Mouse (Mus musculus) embryonic facial prominence, embryonic 12.5 days (tissue): ENCODE results near the gene Gm17349. TPM values are rescaled to one million over a fixed set of nuclear protein-coding genes. Genes with fewer than 3 reads are reported as not detected.

Experiments used
- ATAC-seq: fragments of 200-750 bp; cut with Nextera tagmentation; 2 replicates; pipeline ENCODE4 v1.8.0; 2017; ENCODE audit not compliant: insufficient number of reproducible peaks, insufficient read depth, low FRiP score, low TSS enrichment
- H3K27ac ChIP-seq: fragments of 300-500 bp; sonication (generic); 2 replicates; pipeline ENCODE4 v1.5.1; 2016; ENCODE audit warnings: mild to moderate bottlenecking
- H3K27me3 ChIP-seq: fragments of 300-500 bp; sonication (generic); 2 replicates; pipeline ENCODE4 v1.6.1; 2016; ENCODE audit warnings: mild to moderate bottlenecking, moderate library complexity
- H3K36me3 ChIP-seq: fragments of 300-500 bp; sonication (generic); 2 replicates; pipeline ENCODE4 v1.6.1; 2016; ENCODE audit warnings: mild to moderate bottlenecking
- H3K4me1 ChIP-seq: fragments of 300-500 bp; sonication (generic); 2 replicates; pipeline ENCODE4 v1.6.1; 2016
- H3K4me2 ChIP-seq: fragments of 300-500 bp; sonication (generic); replicated peaks from 2 replicates; pipeline ENCODE4 v1.6.1; 2016; ENCODE audit warnings: mild to moderate bottlenecking, moderate library complexity
- H3K4me3 ChIP-seq: fragments of 300-500 bp; sonication (generic); 2 replicates; pipeline ENCODE4 v1.5.1; 2016; ENCODE audit warnings: mild to moderate bottlenecking
- H3K9ac ChIP-seq: fragments of 300-500 bp; sonication (generic); 2 replicates; pipeline ENCODE4 v1.6.1; 2016; ENCODE audit warnings: mild to moderate bottlenecking, moderate library complexity
- H3K9me3 ChIP-seq: fragments of 300-500 bp; sonication (generic); 2 replicates; pipeline ENCODE4 v1.6.1; 2016; ENCODE audit warnings: mild to moderate bottlenecking, moderate library complexity
- whole genome bisulfite sequencing: fragments of 180-500 bp; shearing (Covaris S2); methylation state at CpG from one replicate; pipeline ENCODE4 v1.1.7; 2016; 5-methylcytosine and 5-hydroxymethylcytosine counted together
- polyA plus RNA-seq: library from polyadenylated mRNA; unstranded; fragments of >200 nt; fragmentation: Nextera tagmentation; extraction: Ambion mirVana; gene quantifications from 2 replicates; pipeline ENCODE4 v1.2.1, GENCODE M21; 2016

Gm17349 gene
- polyA plus RNA-seq, 1 experiment from 2014 or later = not detected

DNA sequence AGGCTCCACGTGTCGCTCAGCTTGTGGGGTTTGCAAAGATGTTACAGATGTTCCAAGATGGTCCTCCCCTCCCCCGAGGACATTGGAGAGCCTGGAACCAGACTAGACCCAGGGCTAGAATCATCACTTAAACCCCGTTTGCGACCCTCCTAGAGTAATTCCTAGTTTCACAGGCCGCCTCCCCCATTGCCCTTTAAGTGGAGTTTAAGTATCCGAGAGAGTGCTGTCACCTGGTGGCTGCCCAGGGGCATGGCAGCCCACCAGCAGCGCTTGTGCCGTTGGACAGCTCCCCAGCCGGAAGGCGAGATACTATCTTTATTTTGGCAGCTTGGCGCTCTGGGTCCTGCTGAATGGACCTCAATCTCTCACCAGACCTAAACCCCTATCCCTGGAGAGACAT, 36.4 kb downstream of the Gm17349 start:
- Histone ChIP-seq H3K9ac (no peak overlapping the region), H3K36me3 (no peaks in the 10 kb centered on the region), H3K4me1 (peaks cover 20% of the 10 kb centered on the region), H3K4me3 (no peak overlapping the region), H3K9me3 (no peaks in the 10 kb centered on the region), H3K27ac (no peak overlapping the region), H3K4me2 (no peak overlapping the region), H3K27me3 (peaks cover 78% of the 10 kb centered on the region)
- ATAC-seq = no peak
- 2% methylated on average over 12 of the region's 12 CpGs for WGBS

DNA sequence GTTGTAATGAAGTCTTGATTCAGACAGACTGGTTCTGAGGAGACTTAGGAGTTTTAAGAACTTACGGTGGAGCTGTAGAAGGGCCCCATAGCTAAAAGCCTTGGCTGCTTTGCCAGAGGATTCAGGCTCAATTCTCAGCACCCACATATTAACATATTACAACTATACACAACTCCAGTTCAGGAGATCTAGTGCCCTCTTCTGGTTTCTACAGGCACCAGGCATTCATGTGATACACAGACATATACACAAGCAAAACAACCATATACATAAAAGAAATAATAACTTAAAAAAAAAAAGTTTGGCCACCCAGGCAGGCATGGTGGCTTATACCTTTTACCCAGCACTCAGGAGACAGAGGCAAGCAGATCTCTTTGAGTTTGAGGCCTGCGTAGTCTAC, 37.7 kb downstream of the Gm17349 start:
- no peak overlapping the region for H3K4me2 ChIP-seq
- WGBS = 100% methylated on average over 2 of the region's 2 CpGs
- H3K9ac ChIP-seq = no peak overlapping the region
- H3K9me3 ChIP-seq = no peaks in the 10 kb centered on the region
- H3K4me1 ChIP-seq = peaks cover 24% of the 10 kb centered on the region
- ATAC-seq = no peak
- no peak overlapping the region for H3K4me3 ChIP-seq
- no peaks in the 10 kb centered on the region for H3K36me3 ChIP-seq
- H3K27ac ChIP-seq = no peak overlapping the region
- peaks cover 70% of the 10 kb centered on the region for H3K27me3 ChIP-seq

DNA sequence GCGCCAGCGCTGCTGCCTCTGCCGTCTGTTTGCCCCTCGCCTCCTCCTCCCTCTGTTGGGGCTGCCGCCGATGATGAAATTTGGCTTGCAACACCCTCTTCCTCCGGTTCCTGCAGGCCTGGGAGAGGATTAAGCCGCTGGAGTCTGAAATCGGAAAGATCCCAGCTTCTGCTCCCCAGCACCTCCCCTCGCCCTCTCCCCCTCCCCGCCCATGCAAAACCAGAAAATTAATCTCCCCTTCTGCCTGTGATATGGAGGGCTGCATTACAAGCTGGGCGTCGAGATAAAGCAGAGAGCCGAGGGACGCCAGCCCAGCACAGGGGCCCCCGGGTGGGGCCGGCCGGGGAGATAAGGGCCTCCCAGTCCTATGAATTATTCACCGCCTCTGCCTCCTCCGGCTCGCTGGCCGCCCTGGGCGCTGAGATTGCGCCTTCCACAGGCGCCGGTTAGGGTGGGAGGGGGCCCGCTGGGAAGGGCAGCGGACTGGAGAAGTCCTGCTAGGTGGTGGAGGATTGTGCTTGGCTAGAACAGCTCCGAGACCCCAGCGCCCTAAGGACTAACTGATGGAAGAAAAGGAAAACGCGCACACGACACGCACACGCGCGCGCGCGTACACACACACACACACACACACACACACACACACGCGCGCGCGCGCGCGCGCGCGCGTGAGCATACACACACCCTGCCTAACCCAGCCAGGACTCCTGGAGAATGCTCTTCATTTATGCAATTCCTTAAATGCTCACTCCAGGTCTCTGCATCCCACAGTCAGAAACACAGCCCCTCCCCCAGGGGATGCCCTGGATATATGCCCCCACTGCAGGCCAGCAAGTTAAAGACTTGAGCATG, 40.5 kb downstream of the Gm17349 start:
- H3K9me3 ChIP-seq = no peaks in the 10 kb centered on the region
- no peaks in the 10 kb centered on the region for H3K36me3 ChIP-seq
- ATAC-seq = peak; percentile 48; the same call in 1 of the 2 replicates
- 2% methylated on average over 49 of the region's 52 CpGs for WGBS
- peak overlapping the region; percentile 43 for H3K4me3 ChIP-seq
- peaks cover 45% of the 10 kb centered on the region for H3K27me3 ChIP-seq
- peak overlapping the region; percentile 36 for H3K9ac ChIP-seq
- peaks cover 22% of the 10 kb centered on the region for H3K4me1 ChIP-seq
- peak overlapping the region; percentile 85 for H3K4me2 ChIP-seq
- 0 out of 2 replicates have a peak overlapping the region, but pooled peaks have one; percentile 23 for H3K27ac ChIP-seq

DNA sequence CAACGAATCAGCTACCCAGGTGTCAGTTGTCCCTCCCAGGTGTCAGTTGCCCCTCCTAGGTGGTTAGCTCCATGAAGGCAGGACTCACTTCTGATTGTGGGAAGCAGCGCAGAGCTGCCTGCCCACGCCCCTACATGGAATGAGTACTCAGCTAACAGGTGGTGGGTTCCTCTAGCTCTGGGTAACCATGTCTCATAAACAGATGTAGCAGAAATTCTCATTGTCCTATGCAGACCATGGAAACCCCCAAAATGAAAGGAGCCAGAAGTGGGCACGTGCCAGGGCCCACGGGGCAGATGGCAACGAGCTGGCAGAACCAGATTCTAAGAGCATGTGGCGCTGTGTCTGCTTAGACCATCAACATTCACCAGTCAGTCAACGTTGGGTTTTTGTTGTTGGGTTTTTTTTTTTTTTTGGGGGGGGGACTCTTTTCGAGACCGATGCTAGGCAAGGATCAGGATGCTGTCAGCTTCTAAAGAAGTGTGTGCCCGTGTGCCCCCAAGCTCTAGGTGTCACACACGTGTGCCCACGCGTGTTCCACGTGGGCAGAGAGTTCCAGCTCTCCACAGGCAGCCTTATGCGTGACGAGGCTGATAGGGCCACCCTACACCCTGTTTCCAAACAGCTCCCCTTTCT, 41.2 kb downstream of the Gm17349 start:
- 3% methylated on average over 17 of the region's 17 CpGs for WGBS
- peak overlapping the region; percentile 43 for H3K4me3 ChIP-seq
- H3K9ac ChIP-seq = peak overlapping the region; percentile 36
- H3K9me3 ChIP-seq = no peaks in the 10 kb centered on the region
- H3K4me2 ChIP-seq = peak overlapping the region; percentile 85
- H3K27me3 ChIP-seq = peaks cover 37% of the 10 kb centered on the region
- no peak overlapping the region for H3K27ac ChIP-seq
- no peaks in the 10 kb centered on the region for H3K36me3 ChIP-seq
- ATAC-seq = no peak
- H3K4me1 ChIP-seq = peaks cover 22% of the 10 kb centered on the region

DNA sequence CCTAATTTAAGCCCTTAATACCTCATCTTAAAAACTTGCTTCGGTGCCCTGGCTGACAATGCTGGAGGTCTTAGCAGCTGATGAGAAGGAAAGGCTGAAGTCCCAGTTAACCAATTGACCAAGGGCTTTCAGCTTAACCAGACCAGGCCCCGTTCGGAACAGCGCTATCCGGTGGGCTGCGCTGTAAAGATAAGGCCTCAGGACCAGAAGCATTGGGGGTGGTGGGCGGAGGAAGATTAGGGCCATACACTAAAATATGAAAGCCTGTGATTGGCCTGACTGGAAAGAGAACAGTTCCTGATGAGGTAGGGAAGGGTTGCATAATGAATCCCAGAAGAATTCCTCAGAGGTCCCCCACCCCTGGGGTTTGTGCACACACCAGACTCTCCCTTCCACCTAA, 42.9 kb downstream of the Gm17349 start:
- H3K27me3 ChIP-seq = peaks cover 32% of the 10 kb centered on the region
- WGBS = 38% methylated on average over 7 of the region's 7 CpGs
- H3K4me3 ChIP-seq = no peak overlapping the region
- ATAC-seq = no peak
- H3K9me3 ChIP-seq = no peaks in the 10 kb centered on the region
- no peak overlapping the region for H3K9ac ChIP-seq
- no peak overlapping the region for H3K27ac ChIP-seq
- no peak overlapping the region for H3K4me2 ChIP-seq
- peaks cover 20% of the 10 kb centered on the region for H3K4me1 ChIP-seq
- H3K36me3 ChIP-seq = no peaks in the 10 kb centered on the region

- WGBS = 93% methylated on average over 15 of the region's 15 CpGs
- peaks cover 32% of the 10 kb centered on the region for H3K27me3 ChIP-seq
- H3K27ac ChIP-seq = no peak overlapping the region
- no peak for ATAC-seq
- H3K36me3 ChIP-seq = no peaks in the 10 kb centered on the region
- H3K4me1 ChIP-seq = peaks cover 20% of the 10 kb centered on the region
- no peak overlapping the region for H3K4me3 ChIP-seq
- no peak overlapping the region for H3K9ac ChIP-seq
- no peaks in the 10 kb centered on the region for H3K9me3 ChIP-seq
- H3K4me2 ChIP-seq = no peak overlapping the region
Observed at GRCm38 (mm10) chr15:99661121-99661830, 44.0 kb downstream of the Gm17349 start.

DNA sequence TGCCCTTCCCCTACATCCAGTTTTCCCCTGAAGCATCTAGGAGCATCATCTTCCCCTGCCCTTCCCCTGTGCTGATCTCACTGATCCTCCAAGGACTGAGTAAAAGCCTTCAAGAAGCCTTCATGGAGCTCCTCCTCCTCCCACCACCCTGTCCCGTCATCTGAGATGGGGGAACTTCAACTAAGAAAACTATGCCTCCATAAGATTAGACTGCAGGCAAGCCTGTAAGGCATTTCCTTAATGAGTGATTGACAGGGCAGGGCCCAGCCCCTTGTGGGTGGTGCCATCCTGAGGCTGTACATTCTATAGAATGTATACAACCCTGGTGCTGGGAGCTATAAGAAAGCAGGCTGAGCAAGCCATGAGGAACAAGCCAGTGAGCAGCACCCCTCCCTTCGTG, 46.9 kb downstream of the Gm17349 start:
- peaks cover 12% of the 10 kb centered on the region for H3K4me1 ChIP-seq
- peaks cover 35% of the 10 kb centered on the region for H3K27me3 ChIP-seq
- H3K4me3 ChIP-seq = no peak overlapping the region
- H3K4me2 ChIP-seq = no peak overlapping the region
- WGBS = 42% methylated on average over 2 of the region's 2 CpGs
- H3K9me3 ChIP-seq = no peaks in the 10 kb centered on the region
- no peak overlapping the region for H3K9ac ChIP-seq
- no peak overlapping the region for H3K27ac ChIP-seq
- no peak for ATAC-seq
- no peaks in the 10 kb centered on the region for H3K36me3 ChIP-seq

DNA sequence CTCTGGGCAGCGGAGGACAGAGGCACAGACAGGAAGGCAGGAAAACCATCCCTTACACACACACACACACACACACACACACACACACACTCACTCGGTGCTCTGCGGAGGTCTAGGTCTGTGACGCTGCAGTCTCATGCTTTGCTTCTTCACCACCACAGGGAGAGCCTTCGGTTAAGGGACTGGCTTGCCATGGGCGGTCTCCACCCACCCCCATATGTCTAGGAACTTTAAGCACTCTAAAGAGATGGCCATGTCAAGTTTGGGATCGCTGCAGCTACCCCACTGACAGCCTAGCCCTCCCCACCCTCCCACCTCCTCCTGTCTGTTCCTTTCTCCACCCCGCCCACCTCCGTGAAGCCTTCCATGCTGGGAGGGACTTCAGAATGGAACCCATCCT, 49.3 kb downstream of the Gm17349 start:
- Histone ChIP-seq H3K9me3 (no peaks in the 10 kb centered on the region), H3K4me1 (peaks cover 9% of the 10 kb centered on the region), H3K4me2 (no peak overlapping the region), H3K36me3 (no peaks in the 10 kb centered on the region), H3K4me3 (no peak overlapping the region), H3K27me3 (peaks cover 44% of the 10 kb centered on the region), H3K27ac (no peak overlapping the region), H3K9ac (no peak overlapping the region)
- 44% methylated on average over 9 of the region's 9 CpGs for WGBS
- no peak for ATAC-seq

DNA sequence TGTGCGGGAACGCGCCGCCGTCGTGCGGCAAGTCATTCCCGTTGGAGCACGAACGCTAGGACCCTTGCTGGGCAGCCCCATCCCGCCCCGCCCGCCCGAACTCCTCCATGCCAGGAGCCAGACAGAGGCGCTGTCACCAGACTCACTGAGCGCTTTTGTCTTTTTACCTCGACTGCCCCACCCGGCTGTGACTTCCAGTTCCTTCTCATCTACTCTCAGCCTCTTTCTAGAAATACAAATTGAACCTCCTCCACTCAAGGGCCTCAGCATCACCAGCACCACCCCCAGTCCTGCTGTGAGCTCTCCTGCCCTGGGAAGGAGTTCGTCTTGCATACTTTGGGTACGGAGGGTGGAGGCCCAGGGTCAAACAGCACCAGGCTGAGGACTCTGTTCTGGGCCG, 51.4 kb downstream of the Gm17349 start:
- Histone ChIP-seq H3K27ac (no peak overlapping the region), H3K36me3 (no peaks in the 10 kb centered on the region), H3K4me3 (peak overlapping the region; percentile 22), H3K4me1 (peaks cover 28% of the 10 kb centered on the region), H3K9ac (0 out of 2 replicates have a peak overlapping the region, but pooled peaks have one; percentile 24), H3K4me2 (peak overlapping the region; percentile 49), H3K9me3 (no peaks in the 10 kb centered on the region), H3K27me3 (peaks cover 44% of the 10 kb centered on the region)
- WGBS = 2% methylated on average over 17 of the region's 21 CpGs
- no peak for ATAC-seq

GRCm38 (mm10) chr15:99653291-99653690, 52.0 kb downstream of the Gm17349 start:
- WGBS = 12% methylated on average over 8 of the region's 8 CpGs
- no peak overlapping the region for H3K27ac ChIP-seq
- H3K9me3 ChIP-seq = no peaks in the 10 kb centered on the region
- no peak for ATAC-seq
- peaks cover 44% of the 10 kb centered on the region for H3K27me3 ChIP-seq
- H3K4me3 ChIP-seq = peak overlapping the region; percentile 22
- H3K4me2 ChIP-seq = peak overlapping the region; percentile 49
- no peaks in the 10 kb centered on the region for H3K36me3 ChIP-seq
- H3K4me1 ChIP-seq = peaks cover 32% of the 10 kb centered on the region
- H3K9ac ChIP-seq = no peak overlapping the region
